Mouse (Mus musculus): ENCODE measurements around the gene Six6.

The Six6 gene

GRCm38 (mm10) chr12:72958446-72958845 is 18.8 kb downstream of the Six6 start:
- no peak for DNase-seq

DNA sequence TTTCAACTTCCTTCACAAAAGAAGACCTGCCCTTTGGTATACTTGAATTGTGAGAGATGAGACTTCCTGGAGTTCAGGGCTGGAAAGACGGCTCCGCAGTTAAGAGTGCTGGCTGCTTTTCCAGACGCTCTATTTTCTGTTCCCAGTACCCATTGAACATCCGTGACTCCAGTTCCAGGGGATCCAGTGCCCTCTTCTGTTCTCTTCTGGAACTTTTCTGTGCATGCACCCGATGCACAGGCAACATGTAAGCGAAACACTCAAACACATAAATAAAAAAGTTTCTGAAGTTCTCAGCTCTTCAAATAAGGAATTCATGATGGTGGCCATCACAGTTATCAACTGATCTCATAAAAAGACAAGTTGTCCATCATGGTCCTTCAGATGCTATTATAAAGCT is 23.1 kb downstream of the Six6 start:
- no peak for DNase-seq

- no peak for DNase-seq
These were observed 27.8 kb downstream of the Six6 start for GRCm38 (mm10) chr12:72967541-72967940.

DNA sequence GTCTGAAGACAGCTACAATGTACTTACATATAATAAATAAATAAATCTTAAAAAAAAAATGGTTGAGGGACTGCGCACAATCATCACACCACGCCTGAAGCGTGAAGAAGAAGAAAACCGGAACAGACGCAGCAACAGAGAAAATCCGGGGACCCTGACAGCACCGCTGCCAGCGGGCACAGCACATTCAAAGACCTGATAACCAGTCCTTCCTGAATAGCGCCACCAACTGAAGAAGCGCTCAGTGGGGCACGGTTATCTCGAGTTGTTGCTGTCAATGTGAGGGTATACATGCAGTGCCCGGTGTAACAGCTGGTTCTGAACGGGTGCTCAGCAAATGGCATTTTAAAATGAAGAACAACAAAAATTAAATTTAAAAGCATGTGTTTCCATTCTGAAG is 30.9 kb downstream of the Six6 start:
- no peak for DNase-seq

DNA sequence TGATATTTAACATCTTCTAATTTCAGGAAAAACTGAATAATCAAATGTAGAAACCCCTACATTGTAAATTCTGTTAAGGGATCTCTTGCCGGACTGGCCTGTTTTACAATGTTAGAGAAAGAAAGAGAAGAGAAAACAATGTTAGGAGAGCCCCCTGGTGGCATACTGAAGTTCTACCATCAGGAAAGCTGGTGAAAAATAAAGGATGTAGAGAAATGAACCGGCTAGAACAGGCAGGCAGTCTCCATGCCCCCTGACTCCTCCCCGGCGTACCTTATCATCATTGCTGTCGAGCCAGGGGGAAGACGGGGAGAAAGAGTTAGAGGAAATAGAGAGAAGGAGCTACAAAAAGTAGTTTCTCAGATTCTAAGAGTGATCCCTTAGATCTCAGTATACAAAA is 33.5 kb downstream of the Six6 start:
- DNase-seq: peak; percentile 13

GRCm38 (mm10) chr12:72976172-72976571 is 36.5 kb downstream of the Six6 start:
- no peak for DNase-seq

DNA sequence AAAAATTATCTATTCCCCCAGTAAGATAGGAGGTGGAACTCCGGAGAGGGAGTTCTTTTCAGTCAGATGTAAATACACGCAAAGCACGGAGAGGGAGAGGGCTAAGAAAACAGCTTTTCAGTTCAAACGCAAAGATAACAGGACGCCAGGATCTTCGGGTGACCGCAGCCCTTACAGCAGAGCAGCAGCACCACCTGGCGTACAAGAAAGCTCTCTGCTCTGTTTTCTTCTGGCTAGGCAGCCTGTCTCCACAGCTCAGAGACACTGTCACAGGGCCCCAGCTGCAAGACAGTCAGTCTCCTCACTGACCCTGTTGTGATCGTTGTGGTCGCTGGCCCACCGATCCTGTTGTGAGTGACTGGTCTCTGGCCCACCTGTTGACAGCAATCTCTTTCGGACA is 37.0 kb downstream of the Six6 start:
- DNase-seq: peak; percentile 70

DNA sequence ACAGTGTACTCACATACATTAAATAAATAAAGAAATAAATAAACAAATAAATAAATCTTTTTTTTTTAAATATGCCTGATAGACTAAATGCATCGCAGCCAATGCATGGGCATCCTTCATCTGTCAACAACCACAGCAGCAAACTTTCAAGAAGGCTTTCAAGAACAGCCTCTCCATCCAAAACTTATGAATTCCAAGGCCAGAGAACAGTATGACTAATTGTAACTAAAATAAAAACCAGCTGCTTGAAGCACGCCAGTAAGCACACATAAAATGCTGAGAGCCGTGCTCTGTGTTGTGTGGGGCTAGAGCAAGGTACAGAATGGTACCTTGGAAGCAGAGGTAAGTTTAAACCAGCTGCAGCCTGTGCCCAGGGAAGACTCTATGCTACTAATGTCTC is 38.2 kb downstream of the Six6 start:
- no peak for DNase-seq

- DNase-seq: no peak
These were observed 39.5 kb downstream of the Six6 start for GRCm38 (mm10) chr12:72979236-72979635.

- DNase-seq: no peak
These were observed 42.9 kb downstream of the Six6 start for GRCm38 (mm10) chr12:72982616-72983015.

DNA sequence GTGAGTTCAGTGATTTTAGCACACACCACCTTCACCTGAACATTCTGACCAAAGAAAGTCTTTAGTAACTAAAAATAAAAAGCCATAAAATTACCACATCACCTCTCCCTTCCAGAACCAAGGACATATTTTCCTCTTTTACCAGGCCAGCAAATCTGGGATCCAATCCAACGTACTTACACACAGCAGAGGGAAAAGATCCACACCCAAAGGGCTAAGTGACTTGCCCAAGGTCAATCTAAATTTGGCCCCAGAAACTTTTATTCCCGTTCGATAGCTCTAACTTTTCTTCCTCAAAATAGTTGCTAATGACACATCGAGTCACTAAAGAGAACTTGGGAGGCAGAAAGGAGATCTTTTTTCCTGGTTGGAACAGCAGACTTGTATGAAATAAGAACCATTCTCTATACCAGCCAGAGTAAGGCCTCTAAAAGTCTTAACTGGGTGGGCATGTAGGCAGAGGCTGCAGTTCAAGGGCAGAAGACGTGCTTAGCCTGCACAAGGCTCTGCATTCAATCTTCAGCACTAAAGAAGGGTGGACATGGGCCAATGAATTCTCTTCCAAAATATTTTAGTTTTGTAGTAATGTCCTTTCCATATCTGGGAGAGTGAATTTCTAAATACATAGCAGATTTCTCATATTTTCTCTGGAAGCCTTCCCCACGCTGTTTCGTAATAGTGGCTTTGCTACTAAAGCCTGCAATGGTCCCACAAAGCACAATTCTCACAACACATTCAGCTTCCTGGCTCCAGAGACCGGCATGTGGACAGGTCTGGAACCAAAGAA is 43.6 kb downstream of the Six6 start:
- DNase-seq: no peak
